Mouse (Mus musculus) embryonic fibroblast, embryonic 13.5 days (primary cell): ENCODE data around the gene Tpk1.

ENCODE experiments used
- CTCF ChIP-seq: IDR thresholded peaks from 2 replicates; pipeline ENCODE4 v1.5.1; 2011; ENCODE audit warnings: mild to moderate bottlenecking, control low read depth, low read length, moderate library complexity, borderline replicate concordance; ENCODE audit not compliant: insufficient read depth
- POLR2A ChIP-seq: IDR thresholded peaks from 2 replicates; pipeline ENCODE4 v1.6.1; 2011; ENCODE audit warnings: low read depth, mild to moderate bottlenecking, control low read depth, low read length, moderate library complexity

GRCm38 (mm10) chr6:43297508-43297850 lies 368.6 kb downstream of the Tpk1 start:
- TF ChIP-seq POLR2A = no peak
- TF ChIP-seq CTCF = no peak
